Mouse (Mus musculus) megakaryocyte progenitor cell, adult 5-6 weeks (primary cell): ENCODE measurements at regions not wholly inside any gene's neighbourhood (a gene's known extent, or its start where the extent isn't known, plus 50 kb on each side); places are given as distances from the start of the nearest gene placed in this dataset.
A peak's percentile ranks its signal among the peaks of the same experiment; 100 is the strongest.

Source experiments
- ATAC-seq: replicated peaks from 2 replicates; pipeline ENCODE4 v1.8.0; 2016; ENCODE audit warnings: mild to moderate bottlenecking, moderate TSS enrichment, inconsistent platforms; ENCODE audit not compliant: poor library complexity

DNA sequence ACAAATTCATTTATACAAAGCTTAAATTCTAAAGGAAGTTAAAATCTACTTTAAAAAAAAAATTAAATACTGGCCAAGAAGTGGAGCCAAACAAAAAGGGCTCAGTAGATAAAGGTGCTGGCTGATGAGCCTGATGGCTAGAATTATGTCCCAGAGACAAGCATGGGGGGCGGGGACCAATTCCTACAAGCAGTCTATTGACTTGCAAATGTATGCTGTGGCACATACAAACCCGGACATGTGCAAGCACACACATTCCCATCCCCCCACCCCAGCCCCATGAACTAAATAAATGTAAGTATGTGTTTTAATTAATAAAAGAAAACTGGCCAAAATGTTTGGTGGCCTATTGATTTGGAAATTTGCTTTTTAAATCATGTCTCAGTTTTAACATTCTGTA is 366.7 kb upstream of the Cblb start:
- no peak for ATAC-seq

DNA sequence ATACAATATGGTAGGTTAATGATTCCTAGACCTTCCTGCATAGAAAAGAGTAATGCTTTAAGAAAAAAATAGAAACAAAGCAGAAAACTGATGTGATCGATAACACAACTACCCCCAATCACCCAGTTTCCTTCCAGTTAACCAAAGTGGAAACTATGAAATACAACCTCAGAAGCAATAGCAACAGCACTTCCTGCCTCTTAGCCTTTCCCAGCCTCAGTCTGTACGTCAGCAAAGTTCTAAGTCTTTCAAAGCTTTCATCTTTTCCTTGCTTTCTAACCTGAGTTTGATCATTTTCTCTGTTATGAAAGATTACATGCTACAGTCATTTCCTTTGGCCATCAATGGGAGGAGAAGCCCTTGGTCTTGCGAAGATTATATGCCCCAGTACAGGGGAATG is 355.9 kb upstream of the Cblb start:
- ATAC-seq: no peak

DNA sequence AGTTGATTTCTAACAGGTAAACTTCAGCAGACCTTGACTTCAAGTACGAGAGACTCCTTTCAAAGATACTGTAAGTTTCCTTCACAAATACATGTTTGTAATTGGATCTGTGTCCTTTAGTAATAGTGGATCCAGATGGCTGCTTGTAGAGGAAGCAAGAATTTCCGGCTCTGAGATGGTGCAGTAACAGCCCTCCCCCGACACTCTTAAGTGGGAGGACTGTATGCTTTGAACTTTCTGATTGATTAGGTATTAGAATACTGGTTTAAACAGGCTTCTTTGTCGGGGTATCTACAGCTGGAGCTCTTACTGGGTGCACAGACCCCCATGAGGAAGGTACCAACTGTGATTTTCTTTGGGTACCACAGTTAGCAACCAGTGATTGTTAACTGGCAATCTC is 355.0 kb upstream of the Cblb start:
- no peak for ATAC-seq

DNA sequence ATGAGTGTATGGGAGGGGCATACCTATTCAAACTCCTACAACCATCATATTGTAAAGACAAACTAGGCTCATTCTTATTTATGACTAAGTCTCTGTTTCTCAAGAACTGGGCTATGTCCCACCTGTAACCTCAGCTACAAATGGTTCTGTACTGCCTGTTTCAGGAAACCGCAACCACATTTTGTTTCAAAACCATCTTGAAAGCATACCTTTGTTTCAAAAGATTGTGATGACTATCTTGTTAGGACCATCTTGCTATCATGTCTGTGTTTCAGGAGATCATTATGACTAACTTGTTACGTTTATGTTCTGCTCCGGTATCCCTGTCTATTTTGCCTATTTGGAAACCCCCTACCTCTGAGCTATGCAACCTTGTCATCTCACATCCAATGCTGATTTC is 340.2 kb upstream of the Cblb start:
- no peak for ATAC-seq

DNA sequence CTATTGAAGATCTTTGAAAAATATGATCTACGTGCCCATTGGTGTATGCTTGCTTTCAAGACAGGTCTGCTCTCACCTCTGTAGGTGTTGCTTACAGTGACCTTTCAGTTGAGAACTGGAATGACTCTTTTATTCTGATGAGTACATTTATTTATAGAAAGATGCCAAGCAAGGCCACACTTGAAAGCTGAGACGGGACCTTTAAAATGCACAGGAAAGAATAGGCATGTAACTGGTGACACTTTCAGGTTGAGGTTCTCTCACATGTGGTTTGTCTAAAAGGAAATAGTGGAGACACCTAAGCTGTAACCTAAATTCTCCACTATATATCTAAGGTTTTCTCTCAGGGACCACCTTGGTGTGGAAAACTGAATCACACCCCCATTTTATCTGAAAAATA is 326.0 kb upstream of the Cblb start:
- no peak for ATAC-seq

DNA sequence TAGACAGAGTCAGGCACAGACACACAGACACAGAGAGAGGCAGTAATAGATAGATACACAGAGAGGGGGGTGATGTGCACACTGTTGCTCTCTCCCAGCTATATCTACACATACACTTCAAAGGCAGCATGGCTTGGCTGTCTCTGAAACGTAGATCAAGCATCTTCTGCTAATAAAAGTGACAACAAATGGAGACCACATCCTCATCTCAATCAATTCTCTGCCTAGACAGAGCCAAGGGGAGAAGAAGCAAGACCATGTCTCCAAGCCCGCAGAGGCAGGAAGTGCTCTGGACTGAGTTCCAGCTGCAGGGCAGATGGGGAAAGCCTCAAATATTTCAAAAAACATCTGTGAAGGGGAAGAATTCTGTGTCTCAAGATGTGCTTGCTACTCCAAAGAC is 312.3 kb upstream of the Cblb start:
- ATAC-seq: no peak

DNA sequence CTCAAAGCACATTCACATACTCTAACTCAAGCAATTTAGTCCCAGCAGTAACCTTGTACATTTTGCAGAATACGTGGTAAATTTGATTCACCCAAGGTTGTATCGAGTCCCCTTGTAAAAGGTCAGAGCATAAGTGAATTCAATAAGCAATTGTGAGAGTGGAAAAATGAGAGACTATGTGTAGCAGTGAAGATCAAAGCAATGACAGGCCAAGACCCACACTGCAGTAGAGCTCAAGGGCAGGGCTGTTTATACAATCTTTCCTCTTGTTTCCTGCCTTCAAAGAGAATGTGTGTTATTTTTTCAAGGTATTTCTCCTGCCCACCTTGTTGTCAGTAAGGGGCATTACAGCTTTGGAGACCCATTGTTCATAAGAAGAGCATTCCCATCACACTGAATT is 311.4 kb upstream of the Cblb start:
- no peak for ATAC-seq

DNA sequence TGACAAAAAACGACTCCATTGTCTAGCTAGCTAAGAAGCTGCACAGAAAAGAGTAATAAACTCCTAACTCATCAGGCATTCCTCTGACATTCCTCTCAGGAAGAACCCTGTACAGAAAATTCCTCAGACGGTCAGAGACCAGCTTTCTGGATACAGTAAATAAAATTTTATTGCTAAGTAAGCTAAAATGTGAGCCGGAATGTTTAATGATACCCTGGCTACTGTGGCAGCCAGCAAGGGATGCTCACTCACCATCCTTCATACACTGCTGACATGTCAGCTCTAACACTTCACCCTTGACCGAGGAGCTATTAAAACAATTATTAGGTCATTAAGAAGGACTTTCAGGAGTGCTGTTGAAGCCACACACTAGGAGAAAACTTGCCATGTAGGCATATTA is 308.3 kb upstream of the Cblb start:
- ATAC-seq: no peak

DNA sequence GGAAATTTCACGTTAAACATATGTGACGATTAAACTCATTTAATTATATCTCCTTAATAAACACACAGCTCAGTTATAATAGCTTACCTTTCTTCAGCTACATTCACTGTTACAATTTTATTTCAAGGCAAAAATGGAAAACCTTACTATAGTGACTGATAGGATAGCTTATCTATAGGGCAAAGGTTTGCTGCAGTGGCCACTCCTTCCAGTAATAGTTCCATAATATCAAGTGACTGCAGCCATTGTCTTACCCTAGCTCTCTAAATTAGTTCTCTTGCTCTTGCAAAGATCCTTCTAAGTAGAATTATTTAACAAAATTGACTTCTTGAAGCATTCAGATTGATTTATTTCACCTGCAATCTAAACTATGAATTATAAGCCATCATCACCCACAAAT is 289.1 kb upstream of the Cblb start:
- ATAC-seq: no peak

DNA sequence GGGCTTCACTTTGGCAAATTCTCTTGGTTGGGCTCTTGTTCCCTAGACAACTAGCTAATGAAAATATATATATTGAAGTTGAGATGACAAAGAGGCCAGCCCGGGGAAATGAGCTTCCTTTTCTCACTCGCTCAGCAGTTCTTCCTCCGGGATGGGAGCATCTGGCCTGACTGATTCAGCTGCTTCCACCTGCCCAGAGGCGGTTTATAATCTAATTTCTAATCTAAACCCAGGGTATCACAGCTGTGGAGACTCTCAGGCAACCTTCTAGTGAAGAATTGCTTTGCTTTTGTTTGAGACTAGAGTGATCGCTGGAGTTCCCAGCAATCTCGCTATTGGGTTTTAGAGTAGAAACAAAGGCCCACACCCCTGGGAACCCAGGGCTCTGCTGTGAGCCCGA is 279.1 kb upstream of the Cblb start:
- ATAC-seq: no peak

DNA sequence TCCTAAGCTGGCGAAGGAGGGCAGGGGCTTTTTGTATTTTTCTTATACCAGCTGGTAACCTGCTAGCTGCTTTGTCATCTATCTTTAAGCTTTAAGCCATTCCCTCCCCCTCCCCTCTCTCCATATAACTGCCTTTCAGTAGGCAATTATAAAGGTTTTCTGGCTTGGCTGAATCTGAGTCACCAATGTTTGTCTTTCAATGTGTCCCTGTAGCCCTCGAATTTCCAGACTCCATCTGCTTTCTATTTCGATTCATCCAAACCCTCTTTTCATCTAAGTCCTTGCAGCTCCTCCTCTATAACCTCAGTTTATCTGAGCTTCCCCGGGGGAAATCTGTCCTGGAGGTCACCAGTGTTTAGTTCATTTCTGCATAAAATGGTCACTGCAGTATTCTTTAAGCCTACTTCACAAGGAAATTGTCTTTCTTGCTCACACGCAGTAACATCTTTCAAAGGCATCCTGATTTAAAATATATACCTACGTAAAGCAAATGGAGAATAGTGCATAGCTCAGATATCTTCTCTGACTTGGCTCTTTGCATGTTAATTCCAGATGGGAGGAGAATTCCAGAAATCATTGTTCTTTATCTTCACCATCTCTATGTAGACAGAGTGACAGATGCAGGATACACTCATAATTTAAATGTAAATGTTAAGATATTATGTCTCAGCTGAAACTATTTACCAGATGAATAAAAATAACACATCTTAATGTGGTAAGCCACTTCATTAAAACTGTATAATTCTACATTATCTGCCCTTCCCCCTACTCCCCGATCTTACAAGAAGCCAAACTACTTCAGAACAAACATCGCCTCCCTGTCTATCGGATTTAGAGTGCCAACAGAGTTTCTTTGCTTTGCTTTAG is 272.4 kb upstream of the Cblb start:
- no peak for ATAC-seq

DNA sequence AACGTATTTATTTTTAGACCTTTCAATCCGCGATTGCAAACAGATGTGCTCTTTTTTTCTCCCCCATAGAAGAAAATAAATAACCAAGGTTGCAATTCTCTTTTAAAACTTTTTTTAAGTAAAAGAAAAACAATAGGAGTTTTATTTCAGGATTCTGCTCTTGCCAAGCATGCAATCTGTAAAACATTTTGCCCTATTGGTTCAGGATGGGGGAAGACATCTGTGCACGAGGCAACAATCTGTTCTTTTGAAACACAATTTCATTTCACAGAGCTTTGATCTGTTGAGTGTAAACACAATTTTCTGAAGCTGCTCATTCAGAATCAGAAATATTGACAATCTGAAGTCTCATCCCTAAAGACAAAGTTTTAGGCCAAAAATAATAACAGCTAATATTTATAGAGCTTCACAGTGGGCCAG is 271.8 kb upstream of the Cblb start:
- ATAC-seq: no peak

DNA sequence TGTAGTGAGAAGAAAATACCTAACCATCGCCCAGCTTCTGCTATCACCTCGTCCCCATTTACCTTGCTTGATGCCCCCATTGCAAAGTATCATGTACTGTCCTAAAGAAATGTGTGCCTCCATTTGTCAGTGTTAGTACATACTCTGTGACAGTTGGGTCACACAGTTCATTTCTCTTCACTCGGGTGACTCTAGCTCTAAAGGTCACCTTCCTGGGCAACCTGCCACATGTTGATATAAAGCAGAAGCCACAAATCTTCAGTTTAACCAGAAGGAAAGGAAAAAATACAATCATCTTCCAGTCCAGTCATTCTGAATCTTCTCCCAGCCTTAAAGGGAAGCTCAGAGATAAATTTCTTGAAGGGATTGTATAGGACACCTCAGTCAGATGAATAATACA is 263.5 kb upstream of the Cblb start:
- peak; percentile 52 for ATAC-seq

DNA sequence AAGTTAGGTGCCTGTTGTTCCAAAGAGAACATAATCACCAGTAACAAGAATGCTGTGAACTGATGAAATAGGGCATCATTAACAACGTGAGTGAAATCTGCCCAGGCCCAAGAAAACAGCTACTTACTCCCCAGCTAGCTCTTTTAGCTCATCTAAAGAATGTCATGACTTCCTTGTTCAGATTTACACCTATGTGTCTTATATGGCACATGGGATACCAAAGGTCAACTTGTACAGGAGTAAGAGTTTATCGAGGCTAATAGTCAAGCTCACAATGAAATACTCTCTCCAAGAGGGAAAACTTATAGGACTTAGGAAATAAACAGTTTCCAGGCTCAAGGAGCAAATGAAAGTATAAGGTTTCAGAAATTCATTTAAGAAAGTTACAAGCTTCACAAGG is 252.1 kb upstream of the Cblb start:
- no peak for ATAC-seq

DNA sequence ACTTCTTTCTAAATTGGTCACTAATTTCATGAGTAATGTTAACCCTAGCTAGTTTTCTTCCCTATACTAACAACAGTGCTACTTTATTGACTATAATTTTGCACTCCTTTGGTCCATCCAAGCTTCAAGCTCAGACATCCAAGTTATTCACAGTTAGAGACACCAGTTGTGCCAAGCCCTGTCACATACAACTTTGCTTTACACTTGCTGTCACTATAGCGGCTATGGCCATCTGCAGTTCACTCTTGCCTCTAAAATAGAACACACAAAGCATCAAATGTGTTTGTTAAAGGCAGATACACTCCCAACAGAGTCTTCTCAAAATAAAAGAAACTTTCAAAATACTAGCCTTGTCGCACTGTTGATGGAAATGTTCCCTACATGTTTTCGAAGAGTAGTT is 236.0 kb upstream of the Cblb start:
- no peak for ATAC-seq

DNA sequence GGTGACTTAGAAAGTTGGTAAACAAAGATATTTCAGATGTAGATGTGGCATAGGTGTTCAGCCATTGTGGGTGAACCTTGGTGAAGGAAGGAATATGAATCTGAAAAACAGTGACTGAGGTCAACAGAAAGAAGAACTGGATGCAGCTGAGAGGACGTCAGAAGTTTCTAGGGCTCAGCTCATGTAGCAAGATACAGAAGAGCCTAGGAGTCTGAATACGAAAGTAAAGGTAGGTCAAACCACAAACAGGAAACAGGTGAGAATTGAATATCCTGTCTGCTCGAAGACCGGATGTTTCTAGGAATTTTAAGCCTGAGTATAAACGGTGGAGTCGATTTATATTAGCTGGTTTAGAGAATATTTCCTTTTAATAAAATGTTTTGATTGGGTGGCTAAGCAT is 223.7 kb upstream of the Cblb start:
- peak; percentile 17; the same call in 1 of the 2 replicates for ATAC-seq

DNA sequence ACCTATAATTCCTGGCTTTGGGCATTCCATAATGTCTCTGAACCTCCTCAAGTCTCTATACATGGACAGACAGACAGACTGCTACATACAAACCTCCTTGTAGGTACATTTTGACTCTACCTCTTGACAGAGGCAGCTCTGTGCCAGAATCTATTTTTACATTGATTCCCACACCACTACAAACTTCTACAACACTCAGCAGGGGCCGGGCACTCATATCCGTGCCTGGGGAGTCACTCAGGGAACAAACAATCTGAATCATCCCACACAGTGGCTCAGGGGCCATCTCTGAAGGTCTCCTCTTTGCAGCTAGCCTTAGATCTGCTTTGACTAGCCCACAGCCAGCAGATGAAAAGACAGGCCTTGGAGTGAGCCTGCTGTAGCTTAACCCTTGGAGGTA is 221.9 kb upstream of the Cblb start:
- no peak for ATAC-seq

DNA sequence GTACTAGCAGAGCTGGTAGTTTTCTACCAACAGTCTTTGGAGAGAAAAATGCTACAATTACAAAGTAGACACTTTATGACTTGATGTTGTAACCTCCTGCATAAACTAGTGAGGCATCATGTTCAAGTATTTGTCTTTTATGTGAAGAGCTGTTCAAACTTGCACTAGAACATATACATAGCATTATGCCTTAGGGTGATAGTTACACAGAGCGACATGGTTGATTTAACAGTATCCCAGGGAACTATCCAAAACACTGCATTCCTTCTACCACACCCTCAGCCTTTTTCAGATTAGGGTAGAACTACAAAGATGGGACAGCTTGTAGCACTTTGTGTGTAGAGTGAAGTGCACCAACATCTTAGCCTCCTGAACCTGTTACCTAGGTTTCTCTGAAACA is 220.0 kb upstream of the Cblb start:
- no peak for ATAC-seq

DNA sequence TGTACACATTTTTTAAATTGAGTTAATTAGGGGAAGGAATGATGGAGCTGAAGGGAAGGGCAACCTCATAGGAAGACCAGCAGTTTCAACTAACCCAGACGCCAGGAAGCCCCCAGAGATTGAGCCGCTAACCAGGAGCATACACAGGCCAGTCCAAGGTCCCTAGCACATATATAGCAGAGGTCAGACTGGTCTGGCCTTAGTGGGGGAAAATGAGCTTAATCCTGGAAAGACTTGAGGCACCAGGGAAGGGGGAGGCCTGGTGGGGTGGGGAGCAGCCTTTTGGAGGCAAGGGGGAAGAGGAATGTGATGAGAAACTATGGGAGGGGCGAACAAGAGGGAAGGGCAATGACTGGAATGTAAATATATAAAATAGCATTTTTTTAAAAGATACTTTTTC is 188.3 kb upstream of the Cblb start:
- ATAC-seq: no peak

DNA sequence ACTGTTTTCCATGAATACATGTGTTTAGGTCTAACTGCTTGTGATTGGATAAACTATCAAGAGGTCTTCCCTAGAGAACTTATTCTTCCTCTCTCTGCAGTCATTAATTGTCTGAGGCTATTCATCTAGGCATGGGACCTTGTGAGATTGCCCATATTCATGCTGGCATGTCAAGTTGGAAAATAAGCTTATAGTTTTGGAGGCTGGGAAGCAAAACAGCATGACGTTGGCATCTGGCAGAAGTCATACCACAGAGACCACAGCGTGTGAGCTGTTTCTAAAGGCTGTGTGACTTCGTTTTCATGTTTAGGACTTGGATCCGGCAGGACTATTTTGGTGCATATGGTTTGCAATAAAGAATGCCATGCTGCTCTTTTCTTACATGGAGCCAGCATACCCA is 185.5 kb upstream of the Cblb start:
- ATAC-seq: no peak

DNA sequence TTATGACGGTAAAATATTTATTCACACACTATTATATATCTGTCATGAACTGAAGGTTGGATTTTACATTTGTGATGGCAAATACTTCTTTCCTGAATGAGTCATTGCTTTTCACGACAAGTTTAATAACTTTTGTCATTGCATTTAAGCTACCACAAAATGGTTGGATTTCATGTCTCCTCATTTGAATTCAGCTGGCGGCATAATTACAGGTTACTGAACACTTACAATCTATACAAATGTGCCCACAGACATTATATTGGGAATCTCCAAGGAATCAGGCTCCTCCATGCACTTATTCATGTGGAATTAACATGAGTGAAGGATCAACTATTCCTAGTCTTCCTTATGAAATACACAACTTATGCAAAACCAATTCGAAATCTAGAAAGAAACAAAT is 150.3 kb upstream of the Cblb start:
- ATAC-seq: no peak

DNA sequence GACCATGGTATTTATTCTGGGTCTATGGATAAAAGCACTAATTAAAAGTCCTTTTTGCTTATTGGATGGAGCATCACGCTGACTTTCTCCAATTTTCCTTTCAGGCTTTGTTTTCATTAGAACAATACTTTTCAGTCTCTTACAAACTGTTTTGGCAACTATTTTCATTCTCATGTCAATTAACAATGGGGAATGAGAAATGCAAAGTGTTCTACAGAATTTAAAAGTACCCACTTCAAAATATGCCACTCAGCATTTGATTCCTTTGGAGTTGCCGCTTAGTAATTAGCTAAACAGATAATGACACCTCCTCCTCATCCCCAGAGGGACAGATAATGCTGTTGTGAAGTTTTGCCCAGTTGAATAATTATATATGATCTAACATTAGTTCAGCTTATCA is 149.9 kb upstream of the Cblb start:
- no peak for ATAC-seq

DNA sequence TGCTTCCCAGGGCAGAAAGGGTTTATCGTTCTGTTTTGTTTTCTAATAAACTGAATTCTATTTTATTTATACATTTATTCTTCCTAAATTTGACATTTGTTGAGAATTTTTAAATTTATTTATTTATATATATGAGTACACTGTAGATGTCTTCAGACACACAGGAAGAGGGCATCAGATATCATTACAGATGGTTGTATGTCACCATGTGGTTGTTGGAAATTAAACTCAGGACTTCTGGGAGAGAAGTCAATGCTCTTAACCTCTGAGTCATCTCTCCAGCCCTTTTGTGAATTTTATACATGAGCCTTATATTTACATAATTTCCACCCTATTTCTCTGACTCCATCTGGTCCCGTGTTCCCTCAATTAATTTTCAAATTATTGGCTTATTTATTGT is 147.2 kb upstream of the Cblb start:
- no peak for ATAC-seq
